Mouse (Mus musculus) E14TG2a.4 (cell line): Measurements from ENCODE around the gene Ceacam3.

ENCODE experiments used
- CTCF ChIP-seq: conservative IDR thresholded peaks from 2 replicates; pipeline ENCODE4 v1.5.1; 2014; ENCODE audit warnings: low read length
- NANOG ChIP-seq: IDR thresholded peaks from 2 replicates; pipeline ENCODE4 v1.6.1; 2014; ENCODE audit warnings: borderline replicate concordance, low read length, mixed read lengths
- POU5F1 ChIP-seq: IDR thresholded peaks from 2 replicates; pipeline ENCODE4 v1.6.1; 2014; ENCODE audit warnings: low read length, borderline replicate concordance

- TF ChIP-seq NANOG, result no peak
- no peak for TF ChIP-seq CTCF
- TF ChIP-seq POU5F1, result no peak
Measured at GRCm38 (mm10) chr7:17203177-17203576, 53.1 kb downstream of the Ceacam3 start, which contains the start of gene Psg29.
